Mouse (Mus musculus): ENCODE results near the gene Rbfox1. TPM values are rescaled to one million over a fixed set of nuclear protein-coding genes. Genes with fewer than 3 reads are reported as not detected.

The Rbfox1 gene
- total and polyA plus RNA-seq, 3 experiments, result 31.6 to 58.1 (median 52.9) TPM

DNA sequence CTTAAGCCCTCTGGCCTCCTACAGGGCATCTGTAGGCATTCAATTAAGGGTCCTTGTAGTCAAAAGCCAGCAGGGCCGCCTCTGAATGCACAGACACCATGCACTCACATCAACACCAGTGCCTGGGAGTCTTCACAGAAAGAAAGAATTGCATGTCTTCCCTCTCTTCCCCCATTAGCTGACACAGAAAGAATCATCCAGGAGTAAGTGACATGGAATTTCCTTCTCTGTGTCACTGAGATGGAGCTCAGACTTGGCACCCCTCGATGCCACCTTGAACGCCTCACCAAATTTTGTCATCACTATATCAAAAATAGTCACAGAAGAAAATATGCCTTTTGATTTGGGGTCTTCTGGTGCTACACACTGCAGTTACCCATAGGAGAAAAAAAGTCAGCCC lies 1151.4 kb downstream of the Rbfox1 start:
- no peak overlapping the region for H3K27ac ChIP-seq
- peaks cover 3% of the 10 kb centered on the region; the same call in 1 of the 2 replicates for H3K27me3 ChIP-seq (ENCODE audit: control insufficient read depth, insufficient read depth, low read length)
- H3K4me1 ChIP-seq (ENCODE audit: control insufficient read depth, insufficient read depth, low read length), result no peaks in the 10 kb centered on the region
- DNase-seq, result no peak
- H3K9ac ChIP-seq (ENCODE audit: low read depth, low read length), result no peak overlapping the region
- H3K4me3 ChIP-seq, result no peak overlapping the region
- WGBS, result 73% methylated on average over 3 of the region's 3 CpGs
- TF ChIP-seq CTCF (IDR thresholded peaks at IDR 0.05) (no peak), POLR2A (IDR thresholded peaks at IDR 0.05; ENCODE audit: insufficient read depth, low read depth, low read length) (no peak), EP300 (IDR thresholded peaks at IDR 0.05; ENCODE audit: insufficient read depth, low read depth, low read length) (no peak)
- H3K36me3 ChIP-seq (ENCODE audit: control insufficient read depth, insufficient read depth, low read length), result no peaks in the 10 kb centered on the region
- no peaks in the 10 kb centered on the region for H3K79me2 ChIP-seq (replicated peaks; ENCODE audit: control insufficient read depth, insufficient read depth, low read length)
- intact Hi-C loops (cut with DNase I), result no loop called here

DNA sequence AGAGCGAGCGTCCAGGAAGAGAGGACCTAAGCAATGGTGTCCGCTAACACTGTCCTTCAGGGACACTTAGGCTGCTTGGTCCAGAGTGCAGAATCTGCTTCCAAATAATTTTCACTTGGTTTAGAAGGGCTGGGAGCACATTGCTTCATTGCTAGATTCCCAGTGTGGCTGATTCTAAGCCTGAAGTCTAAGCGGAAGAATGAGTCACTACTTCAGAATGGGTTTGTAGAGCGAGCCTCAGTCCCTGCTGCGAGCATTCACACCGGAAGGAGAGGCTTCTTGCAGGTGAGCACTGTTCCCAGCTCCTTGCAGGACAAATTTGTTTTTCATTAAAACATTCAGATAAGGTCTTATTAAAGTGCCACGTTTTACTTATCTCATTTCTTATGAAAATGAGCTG lies 1151.8 kb downstream of the Rbfox1 start:
- peaks cover 3% of the 10 kb centered on the region; the same call in 1 of the 2 replicates for H3K27me3 ChIP-seq (ENCODE audit: control insufficient read depth, insufficient read depth, low read length)
- 46% methylated on average over 8 of the region's 8 CpGs for WGBS

DNA sequence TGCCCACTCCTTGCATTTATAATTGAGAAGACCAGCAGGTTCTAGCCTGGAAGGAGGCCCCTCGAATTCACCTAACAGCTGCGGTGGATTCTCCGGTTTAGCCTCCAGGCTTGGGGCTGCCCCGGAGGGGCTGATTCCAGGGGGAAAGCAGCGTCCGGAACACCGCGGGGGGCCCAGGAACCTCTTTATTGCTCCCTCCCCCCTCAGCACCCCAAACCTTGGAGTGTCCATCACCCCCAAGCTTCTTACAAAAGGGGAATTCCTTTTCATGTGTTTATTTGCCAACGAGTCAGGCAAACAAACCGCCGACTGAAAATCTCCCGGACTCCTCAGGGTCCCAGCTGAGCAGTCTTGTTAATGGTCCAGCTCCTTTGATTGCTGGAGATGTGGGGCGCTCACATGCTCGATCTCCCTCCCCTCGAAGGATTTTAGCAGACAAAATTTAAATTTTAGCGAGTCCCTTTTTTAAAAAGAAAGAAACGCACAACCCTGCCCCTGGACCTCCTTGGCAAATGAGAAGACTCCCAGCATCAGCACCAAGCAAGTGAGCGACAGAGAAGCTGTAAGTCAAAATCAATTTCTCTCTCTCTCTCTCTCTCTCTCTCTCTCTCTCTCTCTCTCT lies 1153.6 kb downstream of the Rbfox1 start:
- H3K4me1 ChIP-seq (ENCODE audit: control insufficient read depth, insufficient read depth, low read length), result no peaks in the 10 kb centered on the region
- WGBS, result 12% methylated on average over 18 of the region's 18 CpGs
- no peak for TF ChIP-seq POLR2A (IDR thresholded peaks at IDR 0.05; ENCODE audit: insufficient read depth, low read depth, low read length)
- TF ChIP-seq EP300 (IDR thresholded peaks at IDR 0.05; ENCODE audit: insufficient read depth, low read depth, low read length), result no peak
- TF ChIP-seq CTCF (IDR thresholded peaks at IDR 0.05), result no peak
- no peaks in the 10 kb centered on the region for H3K36me3 ChIP-seq (ENCODE audit: control insufficient read depth, insufficient read depth, low read length)
- DNase-seq, result no peak
- intact Hi-C loops (cut with DNase I), result no loop called here
- H3K27me3 ChIP-seq (ENCODE audit: control insufficient read depth, insufficient read depth, low read length), result peaks cover 3% of the 10 kb centered on the region; the same call in 1 of the 2 replicates
- no peak overlapping the region for H3K4me3 ChIP-seq
- no peaks in the 10 kb centered on the region for H3K79me2 ChIP-seq (replicated peaks; ENCODE audit: control insufficient read depth, insufficient read depth, low read length)
- H3K9ac ChIP-seq (ENCODE audit: low read depth, low read length), result no peak overlapping the region
- no peak overlapping the region for H3K27ac ChIP-seq

More for the DNA sequence above, 1151.8 kb downstream of the Rbfox1 start:
- DNase-seq, result no peak
- H3K36me3 ChIP-seq (ENCODE audit: control insufficient read depth, insufficient read depth, low read length), result no peaks in the 10 kb centered on the region
- no peaks in the 10 kb centered on the region for H3K4me1 ChIP-seq (ENCODE audit: control insufficient read depth, insufficient read depth, low read length)
- H3K9ac ChIP-seq (ENCODE audit: low read depth, low read length), result no peak overlapping the region
- intact Hi-C loops (cut with DNase I), result no loop called here
- no peak overlapping the region for H3K27ac ChIP-seq
- TF ChIP-seq EP300 (IDR thresholded peaks at IDR 0.05; ENCODE audit: insufficient read depth, low read depth, low read length), result no peak
- H3K4me3 ChIP-seq, result no peak overlapping the region
- H3K79me2 ChIP-seq (replicated peaks; ENCODE audit: control insufficient read depth, insufficient read depth, low read length), result no peaks in the 10 kb centered on the region

DNA sequence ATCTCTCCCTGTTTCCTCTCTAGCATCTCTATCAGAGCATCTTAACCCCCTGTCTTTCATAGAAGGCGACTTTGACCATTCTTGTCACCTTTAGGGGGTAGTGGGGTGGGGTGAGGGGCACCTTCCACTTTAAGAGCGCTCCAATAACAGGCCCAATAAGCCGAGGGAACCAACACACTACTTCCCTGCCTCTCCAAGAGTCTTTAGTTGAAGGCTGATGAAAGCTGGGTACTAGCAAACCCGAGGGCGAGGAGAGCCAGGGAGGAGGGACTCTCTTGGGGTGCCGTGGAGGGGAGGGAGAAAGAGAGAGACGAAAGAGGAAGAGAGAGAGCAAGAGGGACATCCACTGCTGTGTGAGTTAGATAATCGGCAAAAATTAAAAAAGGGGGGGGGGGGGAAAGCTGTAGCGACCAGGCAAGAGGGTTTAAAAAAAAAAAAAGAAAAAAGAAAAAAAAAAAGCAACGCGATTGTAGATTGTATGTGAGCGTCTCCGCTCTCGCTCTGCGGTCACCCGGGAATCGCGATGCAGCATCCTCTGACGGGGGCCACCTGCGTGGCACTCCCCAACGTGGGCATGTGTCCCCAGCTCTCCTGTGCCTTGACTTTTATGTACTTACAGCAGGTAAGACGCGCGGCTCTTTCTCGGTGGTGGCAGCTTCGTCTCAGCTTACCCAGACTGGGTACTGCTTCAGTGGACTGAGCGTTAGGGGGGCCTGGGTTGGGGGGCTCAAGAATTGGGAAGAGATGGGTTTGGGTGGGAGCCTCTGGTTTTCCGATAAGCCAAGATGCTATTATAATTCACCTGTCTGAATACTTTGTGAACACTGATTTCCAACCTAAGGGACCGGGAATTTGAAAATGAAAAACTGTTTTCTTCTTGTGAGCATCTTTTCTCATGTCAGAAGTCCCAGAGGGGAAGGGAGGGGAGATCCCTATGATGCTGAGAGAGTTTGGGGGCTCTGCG lies 1154.5 kb downstream of the Rbfox1 start:
- no peak overlapping the region for H3K4me3 ChIP-seq
- TF ChIP-seq EP300 (IDR thresholded peaks at IDR 0.05; ENCODE audit: insufficient read depth, low read depth, low read length) (no peak), POLR2A (IDR thresholded peaks at IDR 0.05; ENCODE audit: insufficient read depth, low read depth, low read length) (no peak), CTCF (IDR thresholded peaks at IDR 0.05) (no peak)
- no peaks in the 10 kb centered on the region for H3K4me1 ChIP-seq (ENCODE audit: control insufficient read depth, insufficient read depth, low read length)
- H3K36me3 ChIP-seq (ENCODE audit: control insufficient read depth, insufficient read depth, low read length), result no peaks in the 10 kb centered on the region
- 5% methylated on average over 29 of the region's 30 CpGs for WGBS
- intact Hi-C loops (cut with DNase I), result no loop called here
- no peak overlapping the region for H3K27ac ChIP-seq
- no peaks in the 10 kb centered on the region for H3K79me2 ChIP-seq (replicated peaks; ENCODE audit: control insufficient read depth, insufficient read depth, low read length)
- DNase-seq, result peak; percentile 5 to 29
- H3K9ac ChIP-seq (ENCODE audit: low read depth, low read length), result no peak overlapping the region
- peaks cover 3% of the 10 kb centered on the region; the same call in 1 of the 2 replicates for H3K27me3 ChIP-seq (ENCODE audit: control insufficient read depth, insufficient read depth, low read length)

DNA sequence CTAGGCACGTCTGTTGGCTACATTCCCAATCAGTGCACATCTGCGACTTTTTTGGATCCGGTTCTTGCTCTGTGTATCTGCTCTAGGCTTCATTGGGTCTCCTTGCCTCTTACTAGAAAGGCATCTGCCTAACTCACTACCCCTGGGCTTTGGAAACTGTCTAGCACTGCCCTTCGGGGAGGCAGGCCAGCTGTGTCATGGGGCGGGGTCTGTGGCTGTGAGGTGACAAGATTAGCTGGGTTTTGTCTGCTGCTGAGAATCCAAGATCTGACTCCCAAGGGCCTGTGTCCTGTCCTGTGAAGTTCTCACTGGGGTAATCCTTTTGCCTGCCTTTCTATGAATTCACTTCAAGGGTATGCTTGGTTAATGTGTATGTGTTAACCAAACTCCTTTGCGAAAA lies 1155.5 kb downstream of the Rbfox1 start:
- intact Hi-C loops (cut with DNase I), result no loop called here
- DNase-seq, result peak in 1 of 2 experiments; percentile 28
- H3K27me3 ChIP-seq (ENCODE audit: control insufficient read depth, insufficient read depth, low read length), result peaks cover 3% of the 10 kb centered on the region; the same call in 1 of the 2 replicates

More for the DNA sequence above, 1155.5 kb downstream of the Rbfox1 start:
- Histone ChIP-seq H3K36me3 (ENCODE audit: control insufficient read depth, insufficient read depth, low read length) (no peaks in the 10 kb centered on the region), H3K9ac (ENCODE audit: low read depth, low read length) (no peak overlapping the region), H3K4me1 (ENCODE audit: control insufficient read depth, insufficient read depth, low read length) (no peaks in the 10 kb centered on the region), H3K4me3 (no peak overlapping the region), H3K79me2 (replicated peaks; ENCODE audit: control insufficient read depth, insufficient read depth, low read length) (no peaks in the 10 kb centered on the region), H3K27ac (no peak overlapping the region)
- no peak for TF ChIP-seq POLR2A (IDR thresholded peaks at IDR 0.05; ENCODE audit: insufficient read depth, low read depth, low read length)
- no peak for TF ChIP-seq EP300 (IDR thresholded peaks at IDR 0.05; ENCODE audit: insufficient read depth, low read depth, low read length)
- TF ChIP-seq CTCF (IDR thresholded peaks at IDR 0.05), result no peak
- WGBS, result 48% methylated on average over 6 of the region's 6 CpGs
